Mouse (Mus musculus): ENCODE results near the gene Wsb1.

DNA sequence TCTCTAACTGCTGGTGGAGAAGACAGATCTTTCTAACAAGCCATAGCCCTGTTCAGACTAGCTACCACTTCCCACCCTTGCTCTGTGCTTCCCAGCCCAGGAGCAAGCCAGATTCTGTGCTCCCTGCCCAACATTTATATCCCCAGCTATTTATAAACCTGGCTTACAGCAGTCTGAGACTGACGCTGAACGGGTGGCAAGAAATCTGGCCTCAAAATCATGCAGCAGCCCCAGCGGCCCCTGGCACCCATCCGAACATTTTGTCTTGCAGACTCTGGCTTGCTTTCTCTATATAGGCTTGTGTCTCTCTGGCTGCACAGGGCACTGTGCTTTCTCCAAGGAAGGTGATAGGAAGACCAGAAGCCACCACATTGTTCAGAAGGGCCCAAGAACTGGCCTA lies 63.3 kb downstream of the Wsb1 start:
- TF ChIP-seq CTCF (IDR thresholded peaks at IDR 0.05; ENCODE audit: control insufficient read depth, insufficient read depth, low read length) (no peak), POLR2A (IDR thresholded peaks at IDR 0.05; ENCODE audit: borderline replicate concordance, control insufficient read depth, low read depth, low read length) (no peak)

Data from bone marrow, adult 2 months (tissue).